Mouse (Mus musculus): ENCODE data around the gene Lgals7.

Lgals7 gene

DNA sequence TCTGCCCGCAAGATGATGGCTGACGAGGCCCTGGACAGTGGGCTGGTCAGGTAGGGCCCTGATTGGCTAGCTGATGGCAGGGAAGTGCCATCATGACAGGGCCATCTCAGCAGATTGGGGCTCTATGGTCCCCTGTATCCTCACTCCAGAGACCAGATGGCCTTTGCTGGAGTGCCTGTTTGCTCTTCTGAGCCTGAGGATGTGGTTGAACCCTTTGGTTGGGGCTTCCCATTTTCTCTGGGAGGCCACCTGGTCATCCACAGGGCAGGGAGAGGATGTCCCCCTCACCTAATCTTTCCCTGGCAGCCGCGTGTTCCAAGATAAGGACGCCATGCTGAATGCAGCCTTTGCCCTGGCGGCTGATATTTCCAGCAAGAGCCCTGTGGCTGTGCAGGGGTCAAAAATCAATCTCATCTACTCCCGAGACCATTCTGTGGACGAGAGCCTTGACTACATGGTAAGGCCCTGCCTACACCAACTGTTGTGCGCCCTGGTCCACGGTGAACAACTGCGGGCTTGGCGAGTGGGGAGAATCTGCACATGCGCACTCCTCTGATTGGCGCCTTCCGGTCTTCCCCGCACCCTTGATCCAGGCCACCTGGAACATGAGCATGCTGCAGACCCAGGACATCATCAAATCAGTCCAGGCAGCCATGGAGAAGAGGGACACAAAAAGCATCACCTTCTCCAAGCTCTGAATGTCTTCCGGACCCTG is 32.1 kb upstream of the Lgals7 start:
- no peak for DNase-seq

DNA sequence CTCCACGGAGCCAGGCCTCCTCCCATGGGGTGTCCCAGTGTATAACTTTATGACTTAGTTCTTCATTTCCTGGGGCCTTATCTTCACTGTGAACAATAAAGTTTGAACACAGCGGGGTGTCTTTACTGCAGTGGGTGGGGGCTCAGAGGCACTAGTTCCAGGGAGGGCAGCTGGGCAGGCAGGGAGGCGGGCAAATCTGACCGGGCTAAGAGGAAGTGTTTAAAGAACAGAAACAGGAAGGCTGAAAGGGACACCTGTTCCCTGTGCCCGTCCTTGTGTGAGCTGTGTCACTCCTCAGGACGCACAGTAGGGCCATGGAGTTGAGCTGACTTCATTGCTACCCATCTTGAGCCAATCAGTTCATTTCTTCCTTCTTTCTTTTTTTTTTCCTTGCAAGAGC is 31.5 kb upstream of the Lgals7 start:
- DNase-seq: no peak

- DNase-seq: no peak
Observed at GRCm38 (mm10) chr7:28833723-28834347, 29.8 kb upstream of the Lgals7 start, which contains the start of gene Lgals4. Gene Lgals4, plus strand, starts transcription at chr7:28833854.

DNA sequence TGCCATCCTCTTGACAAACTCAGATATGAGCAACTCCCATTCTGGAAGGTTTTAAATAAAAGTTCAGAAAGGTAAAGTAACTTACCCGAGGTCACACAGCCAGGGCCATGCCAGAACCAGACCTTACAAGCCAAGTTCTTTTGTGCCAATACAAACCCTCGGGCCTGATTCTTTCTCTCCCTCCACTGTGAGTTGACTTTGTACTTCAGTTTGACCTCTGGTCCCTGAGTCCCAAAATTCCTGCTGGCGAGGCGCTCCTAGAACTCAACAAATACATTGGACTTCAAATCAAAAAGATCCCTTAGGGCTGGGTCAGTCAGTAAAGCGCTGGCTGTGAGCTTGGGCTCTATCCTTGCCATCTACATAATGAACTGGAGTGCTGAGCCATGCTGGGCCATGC is 26.7 kb upstream of the Lgals7 start:
- DNase-seq: no peak

GRCm38 (mm10) chr7:28838331-28838730 is 25.3 kb upstream of the Lgals7 start:
- peak; percentile 48 to 67 for DNase-seq

DNA sequence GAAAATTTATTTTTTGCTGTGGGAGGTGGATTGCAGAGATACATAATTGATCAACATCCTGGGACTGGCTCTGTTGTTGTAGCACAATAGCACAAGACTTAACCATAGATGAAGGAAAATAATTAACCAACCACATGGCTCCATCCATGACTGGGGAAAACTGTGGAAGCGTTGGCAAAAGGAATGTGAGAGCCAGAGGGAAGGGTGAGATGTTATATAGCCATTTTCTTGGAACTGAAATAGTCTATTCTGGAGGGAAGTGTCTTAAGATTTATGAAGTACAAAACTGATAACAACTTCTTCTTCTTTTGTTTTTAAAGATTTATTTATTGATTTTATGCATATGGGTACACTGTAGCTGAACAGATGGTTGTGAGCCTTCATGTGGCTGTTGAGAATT is 16.4 kb upstream of the Lgals7 start:
- no peak for DNase-seq

DNA sequence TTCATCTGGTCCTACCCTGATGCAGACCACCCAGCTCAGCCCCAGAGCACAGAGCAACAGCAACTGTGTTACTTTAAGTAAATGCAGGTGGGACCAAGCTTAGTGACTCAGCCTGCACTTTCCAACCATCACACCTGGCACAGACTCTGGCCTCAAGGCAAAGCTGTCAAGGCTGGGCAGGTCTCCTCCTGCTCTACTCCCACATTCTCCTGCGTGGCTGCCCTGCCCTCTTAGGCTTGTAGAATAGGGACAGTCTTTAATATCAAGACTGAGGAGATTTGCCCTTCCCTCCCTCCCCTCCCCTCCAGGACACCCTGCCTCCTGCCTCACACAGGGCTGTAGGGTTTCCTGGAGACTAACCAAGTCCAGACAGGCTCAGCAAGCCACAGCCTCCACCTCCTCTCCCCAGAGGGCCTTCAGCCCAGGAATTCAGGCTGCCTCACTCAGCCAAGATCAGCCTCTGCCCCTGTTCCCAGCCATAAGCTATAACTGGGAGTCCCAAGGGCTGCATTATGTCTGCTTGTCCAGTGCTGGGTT is 13.9 kb upstream of the Lgals7 start:
- no peak for DNase-seq

DNA sequence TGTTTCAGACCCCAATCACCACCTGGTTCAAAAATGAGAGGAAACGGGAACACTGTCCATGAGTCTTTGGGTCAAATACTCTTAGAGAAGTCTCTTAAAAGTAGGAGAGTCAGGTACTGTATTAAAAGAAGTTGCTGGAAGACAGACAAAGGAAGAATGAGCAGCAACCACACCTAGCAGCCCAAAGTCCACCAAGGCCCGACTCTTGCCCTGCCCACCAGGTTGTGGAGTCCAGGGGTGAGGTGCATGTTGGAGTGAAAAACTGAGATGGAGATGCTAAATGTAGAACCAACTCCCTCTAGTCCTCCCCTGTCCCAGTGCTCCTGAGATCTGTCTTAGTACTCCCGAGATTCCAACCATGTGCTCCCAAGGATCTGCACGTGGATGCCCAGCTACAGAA is 13.0 kb upstream of the Lgals7 start:
- DNase-seq: no peak

- DNase-seq: no peak
Observed at GRCm38 (mm10) chr7:28859953-28860352, 3.7 kb upstream of the Lgals7 start.

GRCm38 (mm10) chr7:28860898-28861297 is 2.8 kb upstream of the Lgals7 start:
- DNase-seq: no peak

- no peak for DNase-seq
Observed at GRCm38 (mm10) chr7:28862817-28863499, 695 bp upstream of the Lgals7 start.

DNA sequence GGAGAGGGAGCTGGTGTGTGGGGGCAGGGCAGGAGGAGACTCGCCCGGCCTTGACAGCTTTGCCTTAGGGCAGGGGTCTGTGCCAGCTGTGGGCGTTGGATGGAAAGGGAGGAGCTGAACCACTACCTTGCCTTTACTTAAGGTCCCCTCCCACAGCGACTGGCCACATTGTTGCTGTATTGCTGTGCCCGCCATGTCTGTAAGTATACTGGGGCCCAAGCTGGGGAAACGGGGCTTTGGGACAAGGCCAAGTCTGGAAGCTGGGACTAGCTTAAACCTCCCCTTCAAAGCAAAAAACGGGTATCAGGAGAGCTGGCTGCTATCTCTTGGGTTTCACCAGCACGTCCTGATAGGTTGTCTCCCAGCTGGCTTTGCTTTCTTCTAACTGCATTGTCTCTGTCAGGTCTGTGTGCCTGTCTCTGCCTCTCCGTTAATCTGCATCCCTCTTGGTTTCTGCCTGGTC is 666 bp downstream of the Lgals7 start:
- no peak for DNase-seq

DNA sequence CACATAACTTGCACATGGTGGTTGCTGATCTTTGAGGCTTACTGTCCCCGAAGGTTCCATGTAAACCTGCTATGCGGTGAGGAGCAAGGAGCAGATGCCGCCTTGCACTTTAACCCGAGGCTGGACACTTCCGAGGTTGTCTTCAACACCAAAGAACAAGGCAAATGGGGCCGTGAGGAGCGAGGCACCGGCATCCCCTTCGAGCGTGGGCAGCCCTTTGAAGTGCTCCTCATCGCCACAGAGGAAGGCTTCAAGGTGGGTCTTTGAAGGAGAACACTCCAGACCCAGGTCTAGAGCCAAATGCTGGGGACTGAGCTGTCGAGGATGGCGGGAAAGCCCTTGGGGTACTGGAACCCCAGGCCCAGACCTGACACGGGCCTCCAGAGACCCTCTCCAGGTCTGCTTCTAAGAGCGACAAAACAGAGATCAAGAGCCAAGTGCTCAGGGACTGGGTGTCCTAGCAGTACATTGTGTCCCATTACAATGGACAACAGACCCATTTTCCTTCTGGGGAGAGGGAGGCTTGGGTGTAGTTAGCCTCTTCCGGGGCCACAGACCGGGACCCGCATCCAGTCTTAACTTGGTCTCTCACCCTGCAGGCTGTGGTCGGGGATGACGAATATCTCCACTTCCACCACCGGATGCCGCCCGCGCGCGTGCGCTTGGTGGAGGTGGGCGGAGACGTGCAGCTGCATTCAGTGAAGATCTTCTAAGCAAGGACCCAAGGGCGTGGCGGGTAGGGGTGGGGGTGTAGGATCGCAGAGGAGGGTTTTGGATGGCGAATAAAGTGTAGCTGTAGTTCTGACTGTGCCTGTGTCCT is 2.0 kb downstream of the Lgals7 start:
- DNase-seq: peak; percentile 24 to 45

DNA sequence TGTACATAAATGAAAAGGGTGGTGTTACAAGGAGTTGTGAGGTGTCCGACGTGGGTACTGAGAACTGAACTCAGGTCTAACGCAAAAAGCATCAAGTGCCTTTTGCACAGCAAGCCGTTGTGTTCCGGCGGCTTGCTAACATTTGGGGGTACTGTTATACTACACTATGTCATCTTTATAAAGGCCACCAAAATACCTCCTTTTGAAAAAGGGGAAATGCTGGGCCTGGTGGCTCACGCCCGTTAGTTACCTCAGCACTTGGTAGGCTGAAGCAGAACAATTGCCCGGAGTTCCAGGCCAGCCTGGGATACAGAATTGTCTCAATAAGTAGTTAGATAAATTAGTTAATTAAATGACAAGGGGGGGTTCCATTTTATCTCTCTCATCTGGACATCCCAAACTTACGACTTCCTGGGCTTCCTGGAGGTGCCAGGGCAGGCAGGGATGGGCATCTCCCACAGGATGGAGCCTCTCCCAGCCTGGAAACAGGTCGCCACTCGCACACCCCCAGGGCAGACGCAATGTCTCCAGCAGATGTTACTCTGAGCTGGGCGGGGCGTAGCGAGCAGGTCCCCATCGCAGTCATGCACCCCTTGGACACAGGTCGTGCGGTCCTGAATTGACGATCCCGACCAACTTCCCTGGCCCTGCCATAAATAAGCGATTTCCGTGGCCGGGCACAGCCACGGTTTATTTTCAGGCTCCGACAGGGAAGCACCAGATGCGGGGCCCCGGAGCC is 3.3 kb downstream of the Lgals7 start:
- no peak for DNase-seq

DNA sequence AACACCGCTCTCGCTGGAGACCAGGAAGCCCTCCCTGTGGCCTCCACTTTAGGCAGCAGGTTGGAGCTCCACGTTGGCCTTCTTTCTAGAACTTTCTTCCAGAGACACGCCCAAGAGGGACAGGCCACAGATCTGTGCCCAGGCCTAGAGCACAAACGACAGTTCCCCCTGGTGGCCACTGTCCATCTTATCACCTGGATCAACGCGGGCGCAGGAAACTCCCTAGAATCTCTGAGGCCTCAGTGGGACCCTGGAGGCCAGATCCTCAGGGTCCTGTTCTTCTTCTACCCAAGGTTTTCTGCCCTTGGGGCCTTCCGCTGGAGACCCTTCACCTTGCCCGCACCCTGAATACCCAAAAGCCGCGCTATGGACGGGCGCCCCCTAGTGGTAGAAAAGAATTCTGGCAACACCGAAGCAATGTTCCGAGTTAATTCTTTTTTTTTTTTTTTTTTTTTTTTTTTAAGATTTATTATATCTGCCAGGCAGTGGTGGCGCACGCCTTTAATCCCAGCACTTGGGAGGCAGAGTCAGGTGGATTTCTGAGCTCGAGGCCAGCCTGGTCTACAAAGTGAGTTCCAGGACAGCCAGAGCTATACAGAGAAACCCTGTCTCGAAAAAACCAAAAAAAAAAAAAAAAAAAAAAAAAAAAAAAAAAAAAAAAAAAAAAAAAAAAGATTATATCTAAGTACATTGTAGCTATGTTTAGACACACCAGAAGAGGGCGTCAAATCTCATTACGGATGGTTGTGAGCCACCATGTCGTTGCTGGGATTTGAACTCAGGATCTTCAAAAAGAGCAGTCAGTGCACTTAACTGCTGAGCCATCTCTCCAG is 4.1 kb downstream of the Lgals7 start:
- peak; percentile 82 to 86 for DNase-seq

- DNase-seq: no peak
Observed at GRCm38 (mm10) chr7:28870901-28871664, 7.4 kb downstream of the Lgals7 start.

DNA sequence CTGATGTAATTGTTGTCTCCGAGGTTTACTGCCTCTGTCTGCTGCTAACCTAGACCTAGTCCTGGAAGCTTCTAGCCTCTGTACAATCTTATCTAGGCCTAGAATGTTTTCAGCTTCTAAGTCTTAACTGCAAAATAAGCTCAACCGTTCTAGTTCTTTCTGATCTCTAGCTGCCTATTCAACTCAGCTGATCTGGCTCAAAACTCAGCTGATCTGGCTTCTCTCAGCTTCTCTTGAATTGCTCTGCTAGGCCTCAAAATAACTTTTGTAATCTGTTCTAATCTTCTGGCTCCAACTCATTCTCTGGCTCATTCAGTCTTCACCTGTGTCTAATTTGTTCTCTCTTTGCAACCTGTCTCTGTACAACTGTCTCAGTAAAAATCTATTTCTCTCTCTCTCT is 10.9 kb downstream of the Lgals7 start:
- no peak for DNase-seq

GRCm38 (mm10) chr7:28876099-28876498 is 12.4 kb downstream of the Lgals7 start:
- no peak for DNase-seq

- no peak for DNase-seq
Observed at GRCm38 (mm10) chr7:28877155-28877554, 13.5 kb downstream of the Lgals7 start.

GRCm38 (mm10) chr7:28877856-28878255 is 14.2 kb downstream of the Lgals7 start:
- DNase-seq: no peak
